Mouse (Mus musculus): ENCODE results near the gene Gm4907. TPM values are rescaled to one million over a fixed set of nuclear protein-coding genes. Genes with fewer than 3 reads are reported as not detected.

The Gm4907 gene
- not detected for polyA plus RNA-seq (2014; fragmentation: Illumina TruSeq; extraction: RNeasy Lipid Tissue Mini Kit (QIAGEN cat#74804); ENCODE audit: low read depth, low replicate concordance)

DNA sequence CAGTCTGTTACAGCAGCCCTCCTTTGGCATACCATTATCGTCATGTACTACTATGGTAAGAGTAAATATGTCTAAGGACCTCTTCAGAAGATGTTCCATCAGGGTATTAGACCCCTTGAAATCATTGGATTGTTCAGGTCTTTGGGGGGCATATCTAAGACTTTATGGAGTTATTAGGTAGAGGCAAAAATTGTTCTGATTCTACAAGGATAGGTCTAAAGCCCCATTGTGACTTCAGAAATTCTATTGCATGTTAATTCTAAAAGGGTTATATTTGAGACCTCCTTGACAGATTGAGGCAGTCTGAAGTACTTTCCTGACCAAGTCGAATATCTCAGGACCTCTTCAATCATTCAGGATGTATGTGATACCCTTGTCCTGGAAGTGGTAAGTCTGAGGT is at the start of gene Gm4907:
Gene Gm4907, plus strand, starts transcription at position 301 of the 400 bp plus-strand sequence.

Other genes starting within 250 kb of the Gm4907 start
- gene Wdr44, start 189.5 kb upstream of the Gm4907 start, polyA plus RNA-seq (2014; fragmentation: Illumina TruSeq; extraction: RNeasy Lipid Tissue Mini Kit (QIAGEN cat#74804); ENCODE audit: low read depth, low replicate concordance): 82.5 TPM
- not detected for gene Gm4985, start 76.4 kb downstream of the Gm4907 start, polyA plus RNA-seq (2014; fragmentation: Illumina TruSeq; extraction: RNeasy Lipid Tissue Mini Kit (QIAGEN cat#74804); ENCODE audit: low read depth, low replicate concordance)